Mouse (Mus musculus) neural tube, embryonic 11.5 days (tissue): Measurements from ENCODE around the gene Slc7a14. TPM values are rescaled to one million over a fixed set of nuclear protein-coding genes. Genes with fewer than 3 reads are reported as not detected.
A peak's percentile ranks its signal among the peaks of the same experiment; 100 is the strongest.

Experiments used
- ATAC-seq: fragments of 200-750 bp; cut with Nextera tagmentation; 2 replicates; pipeline ENCODE4 v1.8.0; 2017; ENCODE audit warnings: moderate number of reproducible peaks, mild to moderate bottlenecking, moderate TSS enrichment, moderate library complexity; ENCODE audit not compliant: insufficient read depth, low FRiP score, low TSS enrichment
- DNase-seq: peaks from one replicate; pipeline ENCODE4 v3.0.0-alpha.2; 2015; ENCODE audit warnings: low spot score
- H3K27ac ChIP-seq: fragments of 300-500 bp; sonication (generic); 2 replicates; pipeline ENCODE4 v1.5.1; 2014; ENCODE audit warnings: low read depth, mild to moderate bottlenecking, low read length
- H3K27me3 ChIP-seq: fragments of 300-500 bp; sonication (generic); 2 replicates; pipeline ENCODE4 v1.6.1; 2014; ENCODE audit warnings: mild to moderate bottlenecking, low read length, mixed read lengths; ENCODE audit not compliant: control insufficient read depth, insufficient read depth
- H3K36me3 ChIP-seq: fragments of 300-500 bp; sonication (generic); 2 replicates; pipeline ENCODE4 v1.6.1; 2014; ENCODE audit warnings: mild to moderate bottlenecking, low read length, moderate library complexity, mixed read lengths; ENCODE audit not compliant: control insufficient read depth, insufficient read depth
- H3K4me1 ChIP-seq: fragments of 300-500 bp; sonication (generic); 2 replicates; pipeline ENCODE4 v1.6.1; 2014; ENCODE audit warnings: low read length, mixed read lengths; ENCODE audit not compliant: control insufficient read depth, insufficient read depth
- H3K4me2 ChIP-seq: fragments of 300-500 bp; sonication (generic); 2 replicates; pipeline ENCODE4 v1.6.1; 2014; ENCODE audit warnings: low read depth, mild to moderate bottlenecking, moderate library complexity
- H3K4me3 ChIP-seq: fragments of 300-500 bp; sonication (generic); 2 replicates; pipeline ENCODE4 v1.5.1; 2014; ENCODE audit warnings: low read depth, low read length
- H3K9ac ChIP-seq: fragments of 300-500 bp; sonication (generic); 2 replicates; pipeline ENCODE4 v1.6.1; 2014; ENCODE audit warnings: mild to moderate bottlenecking, low read length
- H3K9me3 ChIP-seq: fragments of 300-500 bp; sonication (generic); 2 replicates; pipeline ENCODE4 v1.6.1; 2016; ENCODE audit warnings: low read length; ENCODE audit not compliant: control insufficient read depth
- WGBS: fragments of 180-500 bp; shearing (Covaris S2); extraction: QIAGEN DNeasy Blood & Tissue Kit; methylation state at CpG from one replicate; pipeline ENCODE4 v1.1.7; 2014; 5-methylcytosine and 5-hydroxymethylcytosine counted together
- polyA plus RNA-seq: library from polyadenylated mRNA; unstranded; fragments of >200 nt; fragmentation: Nextera tagmentation; extraction: Ambion mirVana; gene quantifications from 2 replicates; pipeline ENCODE4 v1.2.1, GENCODE M21; 2014

The Slc7a14 gene
- polyA plus RNA-seq, 1 experiment from 2014 or later = 1.5 TPM

DNA sequence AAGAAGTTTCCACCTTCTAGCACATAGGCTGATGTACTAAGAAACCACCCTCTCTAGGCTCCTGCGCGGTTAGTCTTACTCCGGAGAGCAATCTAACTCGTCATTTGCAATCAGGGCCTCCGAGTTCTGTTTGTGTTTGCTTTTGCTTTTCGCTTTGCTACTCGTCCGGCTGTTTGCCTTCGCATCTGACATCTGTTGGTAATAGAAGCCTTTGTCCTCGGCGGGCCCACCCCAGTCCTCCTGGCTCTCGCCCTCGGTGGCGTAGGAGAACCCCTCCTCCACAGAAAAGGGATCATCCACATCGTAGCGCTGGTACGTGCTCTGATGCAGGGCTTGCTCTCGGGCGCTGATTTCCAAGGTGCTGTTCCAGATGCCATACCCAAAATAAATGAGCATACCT, 101.2 kb downstream of the Slc7a14 start:
- H3K36me3 ChIP-seq = no peaks in the 10 kb centered on the region
- no peaks in the 10 kb centered on the region for H3K27me3 ChIP-seq
- H3K27ac ChIP-seq = no peak overlapping the region
- peaks cover 5% of the 10 kb centered on the region; the same call in 1 of the 2 replicates for H3K4me1 ChIP-seq
- no peak overlapping the region for H3K4me3 ChIP-seq
- peak overlapping the region; percentile 29 for H3K4me2 ChIP-seq
- H3K9ac ChIP-seq = peak overlapping the region; percentile 23; the same call in 1 of the 2 replicates
- 7% methylated on average over 19 of the region's 19 CpGs for WGBS
- DNase-seq (peak; percentile 32), ATAC-seq (peak; percentile 48)
- H3K9me3 ChIP-seq = no peaks in the 10 kb centered on the region

DNA sequence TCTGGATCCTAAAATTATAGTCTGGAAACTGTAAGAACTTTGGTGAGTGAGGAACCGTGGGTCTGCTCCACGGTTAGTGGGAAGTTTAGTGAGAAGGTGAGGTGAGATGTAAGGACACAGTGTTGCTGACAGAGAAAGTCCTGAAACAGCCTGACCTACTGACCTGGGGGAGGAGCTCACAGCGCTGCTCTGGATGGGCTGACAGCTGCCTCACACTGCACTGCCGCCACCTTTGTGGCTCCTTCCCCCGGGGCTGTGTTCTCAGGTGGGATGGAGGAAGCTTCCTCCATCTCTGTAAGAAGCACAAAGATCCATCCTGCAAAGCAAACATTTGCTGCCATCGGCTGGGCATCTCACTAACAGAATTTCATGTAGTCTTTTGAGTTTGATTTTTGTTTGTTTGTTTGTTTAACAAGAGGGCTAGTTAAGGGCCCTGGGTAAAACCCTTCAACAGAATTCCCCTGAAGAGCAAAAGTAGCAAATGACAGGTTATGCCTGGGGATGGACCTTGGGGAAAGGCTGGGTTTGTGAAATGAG, 101.7 kb downstream of the Slc7a14 start:
- H3K4me2 ChIP-seq = no peak overlapping the region
- peaks cover under 1% of the 10 kb centered on the region; the same call in 1 of the 2 replicates for H3K4me1 ChIP-seq
- ATAC-seq (no peak), DNase-seq (no peak)
- H3K9me3 ChIP-seq = no peaks in the 10 kb centered on the region
- H3K27me3 ChIP-seq = no peaks in the 10 kb centered on the region
- no peaks in the 10 kb centered on the region for H3K36me3 ChIP-seq
- H3K4me3 ChIP-seq = no peak overlapping the region
- peak overlapping the region; percentile 23; the same call in 1 of the 2 replicates for H3K9ac ChIP-seq
- 20% methylated on average over 6 of the region's 6 CpGs for WGBS
- no peak overlapping the region for H3K27ac ChIP-seq

DNA sequence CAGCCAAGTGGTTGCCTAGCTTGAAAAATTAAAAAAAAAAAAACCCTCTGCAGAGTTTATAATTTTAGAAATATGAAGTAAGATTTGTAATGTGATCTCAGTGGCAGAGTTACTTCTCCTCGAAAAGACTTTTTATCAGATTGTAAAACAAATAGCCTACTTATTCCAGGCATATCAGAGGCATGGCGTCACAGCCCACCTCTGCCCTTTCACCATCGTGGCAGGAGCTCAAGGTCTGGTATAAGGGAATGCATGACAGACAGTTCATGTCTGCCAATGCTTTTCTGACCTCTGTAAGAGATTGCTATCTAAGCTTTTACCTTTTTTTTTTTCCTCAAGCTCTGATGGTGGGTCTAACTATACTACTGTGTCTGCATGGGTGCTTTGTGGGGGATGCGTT, 102.1 kb downstream of the Slc7a14 start:
- Histone ChIP-seq H3K4me3 (no peak overlapping the region), H3K9ac (no peak overlapping the region), H3K4me1 (no peaks in the 10 kb centered on the region), H3K4me2 (no peak overlapping the region), H3K27me3 (no peaks in the 10 kb centered on the region), H3K9me3 (no peaks in the 10 kb centered on the region), H3K27ac (no peak overlapping the region), H3K36me3 (no peaks in the 10 kb centered on the region)
- 70% methylated on average over 4 of the region's 4 CpGs for WGBS
- ATAC-seq (no peak), DNase-seq (no peak)

DNA sequence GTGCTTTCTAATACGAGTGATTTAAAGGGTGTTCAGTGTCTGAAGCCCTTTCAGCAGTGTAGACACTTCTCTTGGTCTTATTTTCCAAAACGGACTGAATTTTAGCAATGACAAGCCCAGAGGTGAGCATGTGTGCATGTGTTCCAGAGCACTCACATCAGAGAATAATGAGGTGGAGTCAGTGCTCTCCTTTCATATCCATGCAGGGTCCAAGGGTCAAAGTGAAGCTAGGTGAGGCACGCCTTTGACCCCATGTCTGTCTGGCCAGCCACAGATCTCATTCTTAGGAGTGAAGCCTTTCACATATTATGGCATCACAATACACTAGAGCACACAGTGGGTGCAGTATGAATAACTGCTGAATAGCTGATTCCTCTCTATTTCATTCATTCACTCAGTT, 105.0 kb downstream of the Slc7a14 start:
- 83% methylated on average over 3 of the region's 3 CpGs for WGBS

DNA sequence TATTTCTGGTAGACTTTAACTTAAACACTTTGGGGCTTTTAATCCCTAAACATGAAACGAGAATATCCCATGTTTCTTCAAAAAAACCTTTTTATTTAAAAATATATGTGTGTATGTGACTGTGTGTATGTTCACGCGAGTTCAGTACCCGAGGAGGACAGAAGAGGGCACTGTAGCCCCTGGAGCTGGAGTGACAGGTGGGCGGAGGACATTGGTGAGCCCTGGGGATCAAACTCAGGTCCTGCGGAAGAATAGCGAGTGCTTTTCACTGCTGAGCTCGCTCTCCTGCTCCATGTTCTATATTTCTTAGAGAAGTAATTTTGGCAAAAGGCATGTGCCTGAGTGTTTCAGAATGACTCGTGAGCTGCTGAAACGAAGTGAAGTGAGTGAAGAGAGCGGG, 106.2 kb downstream of the Slc7a14 start:
- ATAC-seq (no peak), DNase-seq (no peak)
- H3K9ac ChIP-seq = no peak overlapping the region
- H3K4me2 ChIP-seq = no peak overlapping the region
- no peaks in the 10 kb centered on the region for H3K27me3 ChIP-seq
- no peaks in the 10 kb centered on the region for H3K36me3 ChIP-seq
- no peak overlapping the region for H3K27ac ChIP-seq
- no peaks in the 10 kb centered on the region for H3K9me3 ChIP-seq
- H3K4me3 ChIP-seq = no peak overlapping the region
- no peaks in the 10 kb centered on the region for H3K4me1 ChIP-seq
- WGBS = 93% methylated on average over 11 of the region's 11 CpGs

More for the DNA sequence above, 105.0 kb downstream of the Slc7a14 start:
- ATAC-seq = no peak
- Histone ChIP-seq H3K27me3 (no peaks in the 10 kb centered on the region), H3K9me3 (no peaks in the 10 kb centered on the region), H3K36me3 (no peaks in the 10 kb centered on the region), H3K4me3 (no peak overlapping the region), H3K4me2 (no peak overlapping the region), H3K9ac (no peak overlapping the region), H3K4me1 (no peaks in the 10 kb centered on the region), H3K27ac (no peak overlapping the region)
- DNase-seq = no peak

DNA sequence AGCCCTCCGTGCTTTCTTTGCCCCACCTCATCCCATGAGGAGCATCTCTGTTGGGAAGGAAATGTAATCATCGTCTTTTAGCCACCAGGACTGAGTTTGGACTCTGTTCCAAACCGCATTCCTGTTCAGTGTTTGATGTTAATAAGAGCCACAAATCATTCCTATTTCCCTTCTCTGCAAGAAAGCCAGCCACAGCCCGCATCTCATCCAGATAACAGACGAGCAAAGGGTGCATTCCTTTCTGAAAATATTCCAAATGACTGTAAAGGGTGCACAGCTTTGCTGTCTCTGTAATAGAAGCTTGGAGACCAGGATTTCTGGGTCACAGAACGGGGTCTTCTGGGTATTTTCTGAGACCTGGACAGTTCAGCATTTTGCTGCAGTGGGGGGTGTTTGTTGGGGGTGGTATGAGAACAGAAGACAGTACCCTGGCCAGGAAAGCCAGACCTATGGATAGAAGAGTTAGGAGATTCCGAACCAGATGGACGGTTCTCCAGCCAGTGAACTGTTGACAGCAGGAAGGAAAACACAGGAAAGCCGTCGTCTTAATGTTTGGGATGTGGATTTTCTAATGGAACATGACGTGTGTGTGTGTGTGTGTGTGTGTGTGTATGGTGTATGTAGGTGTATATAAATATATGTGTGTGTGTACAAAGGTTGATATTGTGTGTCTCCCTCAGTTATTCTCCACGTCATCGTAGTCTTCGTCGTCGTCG, 110.9 kb downstream of the Slc7a14 start:
- DNase-seq (no peak), ATAC-seq (no peak)
- no peaks in the 10 kb centered on the region for H3K36me3 ChIP-seq
- H3K4me2 ChIP-seq = no peak overlapping the region
- H3K4me1 ChIP-seq = no peaks in the 10 kb centered on the region
- no peak overlapping the region for H3K27ac ChIP-seq
- H3K9me3 ChIP-seq = no peaks in the 10 kb centered on the region
- 78% methylated on average over 17 of the region's 17 CpGs for WGBS
- no peak overlapping the region for H3K4me3 ChIP-seq
- H3K27me3 ChIP-seq = no peaks in the 10 kb centered on the region
- no peak overlapping the region for H3K9ac ChIP-seq

DNA sequence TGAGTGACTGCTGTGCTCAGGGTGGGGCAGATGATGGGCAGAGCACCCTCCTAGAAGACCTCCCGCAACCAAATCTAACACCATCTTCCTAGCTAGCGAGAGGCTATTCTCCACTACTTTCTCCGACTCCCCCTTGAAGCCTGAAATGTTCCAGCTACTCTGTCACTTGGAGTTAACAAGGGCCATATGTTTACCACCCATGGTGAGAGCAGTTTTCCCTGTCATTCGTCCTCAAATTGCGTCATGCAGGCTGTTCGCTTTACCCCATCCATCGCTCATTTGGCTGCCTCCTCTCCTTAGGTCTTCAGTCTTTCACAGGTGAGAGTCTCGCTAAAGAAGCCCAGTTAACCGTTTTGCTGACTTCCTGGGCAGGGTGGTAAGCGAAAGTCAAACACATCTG, 118.8 kb downstream of the Slc7a14 start:
- WGBS = 52% methylated on average over 10 of the region's 10 CpGs
- 0 out of 2 replicates have a peak, but pooled peaks cover 3% of the 10 kb centered on the region for H3K9me3 ChIP-seq
- no peak overlapping the region for H3K4me2 ChIP-seq
- no peaks in the 10 kb centered on the region for H3K36me3 ChIP-seq
- no peak for DNase-seq
- H3K4me3 ChIP-seq = no peak overlapping the region
- H3K9ac ChIP-seq = no peak overlapping the region
- no peak overlapping the region for H3K27ac ChIP-seq
- H3K27me3 ChIP-seq = no peaks in the 10 kb centered on the region
- no peaks in the 10 kb centered on the region for H3K4me1 ChIP-seq
- ATAC-seq = no peak

DNA sequence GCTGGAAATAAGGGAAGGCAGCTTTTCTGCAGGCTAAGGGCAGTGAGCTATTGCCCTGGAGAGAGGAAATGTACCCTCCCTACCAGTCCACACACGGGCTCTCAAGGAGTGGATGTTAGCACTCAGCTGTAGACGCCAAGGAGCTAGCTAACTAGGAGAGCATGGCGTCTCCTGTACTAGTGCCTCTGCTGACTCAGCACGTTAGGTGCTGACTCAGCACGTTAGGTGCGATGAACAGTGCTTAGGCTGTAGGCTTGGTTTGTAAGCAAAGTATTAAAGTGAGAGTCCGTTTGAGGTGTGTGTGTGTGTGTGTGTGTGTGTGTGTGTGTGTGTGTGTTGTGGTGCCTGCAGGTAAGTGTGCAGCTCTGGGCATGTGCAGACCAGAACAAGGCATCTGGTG, 119.8 kb downstream of the Slc7a14 start:
- no peak overlapping the region for H3K4me3 ChIP-seq
- H3K36me3 ChIP-seq = no peaks in the 10 kb centered on the region
- 0 out of 2 replicates have a peak, but pooled peaks cover 3% of the 10 kb centered on the region for H3K9me3 ChIP-seq
- no peaks in the 10 kb centered on the region for H3K4me1 ChIP-seq
- DNase-seq (no peak), ATAC-seq (no peak)
- 91% methylated on average over 7 of the region's 7 CpGs for WGBS
- no peak overlapping the region for H3K27ac ChIP-seq
- H3K4me2 ChIP-seq = no peak overlapping the region
- no peak overlapping the region for H3K9ac ChIP-seq
- H3K27me3 ChIP-seq = no peaks in the 10 kb centered on the region

DNA sequence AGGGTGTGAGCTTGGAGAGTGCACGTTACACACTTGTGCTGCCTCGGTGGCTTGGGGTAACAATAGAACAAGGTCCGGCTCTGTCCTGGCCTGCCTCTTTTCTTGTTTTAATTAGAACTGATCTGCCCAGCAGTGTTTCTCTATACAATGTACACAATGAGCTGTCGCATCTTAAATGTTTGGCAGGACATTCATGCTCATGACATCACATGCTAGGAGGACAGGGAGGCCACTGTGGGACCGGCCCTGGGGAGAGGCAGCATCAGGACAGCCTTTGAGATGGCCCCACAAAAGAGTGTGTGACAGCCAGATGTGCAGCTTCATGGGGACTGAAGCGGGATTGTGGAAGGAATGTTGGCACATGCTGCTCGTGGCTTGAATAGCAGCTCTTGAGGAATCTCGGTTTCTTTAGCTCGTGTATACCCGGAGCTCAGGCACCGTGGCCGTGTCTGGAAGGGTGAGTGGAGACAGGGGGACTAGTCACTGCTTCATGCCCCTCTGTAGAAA, 143.8 kb downstream of the Slc7a14 start:
- no peak overlapping the region for H3K9ac ChIP-seq
- H3K27me3 ChIP-seq = no peaks in the 10 kb centered on the region
- no peaks in the 10 kb centered on the region for H3K4me1 ChIP-seq
- H3K27ac ChIP-seq = no peak overlapping the region
- WGBS = 63% methylated on average over 12 of the region's 12 CpGs
- H3K36me3 ChIP-seq = no peaks in the 10 kb centered on the region
- ATAC-seq = no peak; the same call in 1 of the 2 replicates
- no peak overlapping the region for H3K4me2 ChIP-seq
- DNase-seq = no peak
- H3K4me3 ChIP-seq = no peak overlapping the region
- no peaks in the 10 kb centered on the region for H3K9me3 ChIP-seq
